Mouse (Mus musculus) layer of hippocampus, adult 9-10 months (tissue): ENCODE data around the gene Gpr155.

ENCODE experiments used
- DNase-seq: peaks from one replicate; pipeline ENCODE4 v3.0.0; 2022; ENCODE audit warnings: low spot score

Gene Gpr155

DNA sequence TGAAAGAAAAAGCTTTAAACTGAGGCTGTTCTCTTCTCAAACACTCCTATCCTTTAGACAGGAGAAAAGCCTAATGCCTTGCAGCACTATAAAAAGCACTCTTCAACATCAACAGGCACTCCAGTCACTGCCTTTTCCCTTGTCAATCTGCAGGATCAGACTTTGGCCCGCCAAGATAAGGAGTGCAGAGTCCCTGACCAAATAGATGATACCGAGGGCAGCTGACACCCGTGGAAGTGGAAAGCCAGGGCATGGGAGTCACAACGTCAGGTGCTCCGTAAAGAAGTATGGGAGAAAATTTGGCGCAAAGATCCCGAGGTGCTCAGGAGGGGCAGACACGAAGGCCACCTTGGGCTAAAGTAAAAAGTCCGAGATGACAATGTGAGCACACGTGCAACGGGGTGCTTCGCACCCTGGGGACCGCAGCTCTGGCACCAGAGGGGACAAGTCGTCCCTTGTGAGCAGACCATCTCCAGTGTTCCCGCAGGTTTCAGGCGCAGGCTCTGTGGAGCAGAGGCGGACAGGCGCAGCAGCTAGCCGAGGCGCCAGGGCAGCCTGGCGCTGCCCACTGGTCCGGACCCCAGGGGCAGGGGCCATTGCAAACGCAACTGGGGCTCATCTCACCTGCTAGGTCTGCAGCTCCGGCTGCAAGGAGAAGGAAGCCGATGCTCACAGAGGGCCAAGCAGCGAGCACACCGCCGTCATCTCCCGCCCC, 574 bp downstream of the Gpr155 start:
- DNase-seq: no peak

DNA sequence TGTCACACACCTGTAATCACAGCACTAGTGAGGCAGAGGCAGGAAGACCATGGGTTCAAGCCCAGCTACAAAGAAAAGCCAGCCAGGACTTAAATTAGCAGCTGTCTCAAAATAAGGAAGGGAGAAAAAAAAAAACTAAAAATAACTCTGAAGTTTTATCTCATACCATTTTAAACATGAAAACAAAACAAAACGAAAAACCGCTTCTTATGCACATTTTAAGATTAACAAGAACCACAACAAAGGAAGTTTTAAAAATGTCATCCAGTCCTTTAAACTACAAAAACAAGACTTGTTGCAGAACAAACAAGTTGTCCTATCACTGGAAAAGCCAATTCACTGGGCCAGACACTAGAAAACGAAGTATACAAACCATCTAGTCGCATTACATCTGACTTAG, 1.2 kb downstream of the Gpr155 start:
- DNase-seq: no peak

DNA sequence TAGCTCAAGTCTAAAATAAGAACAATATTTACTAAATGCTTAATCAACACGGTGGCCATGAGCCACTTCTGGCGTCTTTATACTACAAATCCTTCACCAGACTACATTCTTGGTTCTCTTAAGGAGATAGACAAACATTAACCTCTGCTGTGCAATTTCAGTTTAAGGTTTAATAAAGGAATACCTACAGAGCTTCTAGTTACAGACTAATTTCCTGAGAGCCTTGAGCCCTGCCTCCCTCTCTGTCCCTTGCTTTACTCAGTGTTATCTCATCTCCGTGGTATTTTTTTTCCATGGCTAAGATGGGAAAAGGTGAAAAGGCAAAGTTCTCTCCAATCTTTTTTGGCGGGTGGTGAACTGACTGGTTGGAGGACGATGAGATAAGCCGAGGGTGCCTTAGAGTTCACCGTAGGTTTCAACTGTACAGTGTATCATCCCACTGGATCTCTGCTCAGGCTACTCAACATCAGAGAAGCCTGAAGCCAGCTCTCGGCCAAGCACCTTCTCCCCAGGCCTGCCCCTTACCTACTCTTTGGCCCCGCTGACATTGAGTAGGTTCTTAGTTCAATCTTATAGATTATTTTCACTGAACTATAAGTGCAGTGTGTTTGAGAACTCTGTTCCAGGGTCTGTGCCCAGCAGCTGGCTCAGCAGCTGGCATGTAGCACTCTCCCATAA, 5.9 kb downstream of the Gpr155 start:
- no peak for DNase-seq

DNA sequence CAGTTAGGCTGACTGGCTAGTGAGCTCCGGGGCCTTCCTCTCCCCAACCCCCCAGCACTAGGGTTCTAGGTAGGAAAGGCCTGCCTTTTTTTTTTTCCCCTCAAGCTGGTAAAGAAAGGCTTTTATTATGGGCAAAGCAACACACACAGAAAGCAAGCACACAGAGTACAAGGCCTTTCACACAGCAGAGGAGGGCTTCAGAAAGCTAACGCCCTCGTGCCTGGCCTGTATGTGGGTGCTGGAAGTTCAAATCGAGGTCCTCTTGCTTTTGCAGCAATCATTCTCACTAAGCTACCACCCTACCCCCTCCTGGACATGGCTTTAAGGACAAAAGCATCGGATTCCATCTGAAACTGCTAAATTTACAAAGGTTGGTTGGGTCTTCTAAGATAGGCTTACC, 6.7 kb downstream of the Gpr155 start:
- DNase-seq: no peak

DNA sequence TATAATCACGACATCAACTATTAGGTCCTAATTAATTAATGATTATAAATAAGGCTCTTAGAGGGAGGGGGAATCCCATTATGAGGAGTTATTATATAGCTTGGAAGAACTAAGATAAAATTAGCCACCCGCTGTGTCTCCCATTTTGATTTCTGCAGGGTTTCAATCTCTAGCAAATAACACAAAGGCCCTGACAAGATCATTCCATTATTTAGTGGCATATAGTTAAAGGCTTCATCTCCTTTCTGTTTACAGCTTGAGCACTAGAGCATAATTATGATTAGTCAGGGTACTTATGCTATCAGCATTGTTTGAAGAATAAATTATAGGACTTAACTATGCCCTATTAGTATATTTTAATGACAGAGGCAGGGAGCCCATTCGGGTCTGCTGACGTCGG, 8.0 kb downstream of the Gpr155 start:
- no peak for DNase-seq

DNA sequence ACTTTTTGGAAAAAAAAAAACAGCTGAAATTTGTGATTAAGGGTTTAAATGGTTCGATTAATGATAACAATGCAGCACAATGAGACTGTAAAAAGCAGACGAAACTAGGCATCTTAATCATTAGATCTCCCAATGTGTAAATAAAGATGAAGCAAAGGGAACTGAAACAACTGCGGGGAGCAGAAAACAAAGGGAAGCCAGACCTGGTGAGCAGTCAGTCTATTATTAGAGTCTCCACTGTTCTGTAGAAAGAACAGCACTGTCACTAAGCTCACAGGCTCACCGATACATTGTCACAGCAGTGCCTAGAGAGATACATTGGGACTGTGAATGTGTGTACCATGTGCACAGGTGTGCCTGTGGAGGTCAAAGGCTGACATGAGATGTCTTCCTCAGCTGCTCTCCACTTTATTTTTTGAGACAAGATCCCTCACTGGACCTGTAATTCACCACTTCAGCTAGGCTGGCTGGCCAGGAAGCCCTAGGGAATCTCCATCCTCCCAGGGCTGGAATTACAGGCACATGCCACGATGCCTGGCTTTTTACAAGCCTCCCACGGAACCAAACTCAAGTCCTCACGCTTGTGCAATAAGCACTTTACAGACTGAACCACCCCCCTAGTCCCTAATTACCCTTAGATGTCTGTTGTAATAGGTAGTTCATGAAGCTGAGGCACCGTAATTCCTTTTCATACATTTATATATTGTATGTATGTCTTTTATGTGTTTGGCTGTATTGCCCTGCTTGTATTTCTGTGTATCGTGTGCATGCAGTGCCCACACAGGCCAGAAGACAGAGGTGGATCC, 14.6 kb downstream of the Gpr155 start:
- DNase-seq: no peak

DNA sequence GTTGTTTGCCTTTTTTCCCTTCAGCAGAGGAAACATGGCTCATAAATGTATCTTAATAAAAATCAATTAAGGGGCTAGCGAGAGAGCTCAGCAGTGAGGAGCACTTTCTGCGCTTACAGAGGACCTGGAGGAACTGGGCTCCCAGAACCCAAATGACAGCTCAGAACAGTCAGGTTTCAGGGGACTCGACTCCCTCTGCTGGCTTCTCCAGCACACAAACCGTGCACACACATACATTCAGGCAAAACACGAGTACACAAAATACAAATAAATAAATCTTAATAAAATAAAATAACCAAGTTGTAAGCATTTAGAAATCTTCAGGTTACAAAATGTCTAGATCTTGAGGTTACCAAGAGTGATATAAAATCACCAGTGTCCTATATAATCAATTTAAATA, 22.9 kb downstream of the Gpr155 start:
- no peak for DNase-seq

DNA sequence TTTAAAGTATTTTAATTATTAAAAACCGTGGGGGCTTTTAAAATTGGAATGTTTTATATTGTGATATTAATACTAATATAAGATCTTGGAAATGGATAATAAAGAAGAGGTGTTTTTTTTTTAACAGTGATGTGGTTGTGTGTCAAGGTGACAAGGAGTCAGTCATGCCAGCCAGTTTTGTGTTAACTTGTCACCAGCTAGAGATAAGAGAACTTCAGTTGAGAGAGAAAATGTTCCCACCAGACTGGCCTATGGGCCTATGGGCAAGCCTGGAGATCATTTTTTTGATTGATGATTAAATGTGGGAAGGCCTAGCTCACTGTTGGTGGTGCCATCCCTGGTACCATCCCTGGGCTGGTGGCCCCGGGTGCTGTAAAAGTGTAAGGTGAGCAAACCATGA, 25.8 kb downstream of the Gpr155 start:
- DNase-seq: no peak

DNA sequence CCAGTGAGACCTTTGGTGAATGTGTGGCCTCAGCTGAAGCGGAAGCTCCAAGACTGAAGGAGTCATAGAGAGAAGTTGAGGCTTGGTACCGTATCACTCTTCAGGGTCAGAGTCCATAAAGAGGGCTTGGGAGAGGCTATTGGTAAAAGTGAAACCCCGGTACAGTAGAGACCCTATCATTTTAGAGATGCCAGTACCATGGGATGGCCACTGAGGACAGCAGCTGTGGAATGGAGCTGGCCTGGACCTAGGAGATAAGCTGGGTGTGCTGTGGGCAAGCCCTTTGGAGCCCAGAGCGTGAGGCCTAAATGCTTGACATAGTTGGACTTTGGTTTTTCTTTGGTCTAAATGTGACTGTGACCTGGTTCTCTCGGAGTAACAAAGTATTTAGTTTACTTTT, 26.4 kb downstream of the Gpr155 start:
- no peak for DNase-seq

DNA sequence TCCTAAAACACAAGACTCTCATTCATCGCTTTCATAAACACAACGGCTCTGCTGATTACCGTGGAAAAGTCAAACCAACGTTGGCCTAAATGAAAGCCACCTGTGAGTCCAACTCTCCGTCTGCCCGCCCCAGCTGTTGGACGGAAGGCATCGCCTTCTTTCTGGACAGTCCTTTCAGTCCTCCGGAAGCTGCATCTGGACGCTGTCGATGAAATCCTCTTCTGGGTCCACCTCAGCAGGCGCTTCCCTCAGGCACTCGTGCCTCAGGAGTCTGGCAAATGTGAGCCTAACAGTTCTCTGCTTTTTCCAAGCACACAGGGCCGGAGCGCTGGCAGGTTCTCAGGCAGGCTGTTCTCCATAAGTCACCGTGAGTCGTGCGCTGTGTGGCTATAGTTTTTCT, 29.4 kb downstream of the Gpr155 start:
- no peak for DNase-seq

DNA sequence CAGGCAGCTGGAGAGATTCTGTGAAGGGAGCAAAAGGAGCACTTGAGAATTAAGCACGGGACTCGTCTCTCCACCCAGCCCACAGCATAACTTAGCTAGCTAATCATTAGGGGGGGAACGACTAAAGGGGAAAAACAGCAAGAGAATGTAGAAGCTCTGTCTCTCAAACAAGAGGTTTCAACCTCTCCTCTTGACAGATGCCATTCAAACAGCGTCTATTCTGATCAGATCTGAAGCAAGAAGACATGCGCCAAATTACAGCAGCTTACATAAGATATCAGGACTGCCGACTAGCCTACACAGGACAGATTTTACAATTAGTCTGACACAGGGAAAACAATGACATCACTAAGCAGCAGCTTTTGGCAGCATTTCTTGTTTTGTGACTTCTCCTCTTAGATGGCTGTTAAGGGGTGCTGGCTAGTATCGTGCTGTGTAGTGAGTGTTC, 34.4 kb downstream of the Gpr155 start:
- no peak for DNase-seq

DNA sequence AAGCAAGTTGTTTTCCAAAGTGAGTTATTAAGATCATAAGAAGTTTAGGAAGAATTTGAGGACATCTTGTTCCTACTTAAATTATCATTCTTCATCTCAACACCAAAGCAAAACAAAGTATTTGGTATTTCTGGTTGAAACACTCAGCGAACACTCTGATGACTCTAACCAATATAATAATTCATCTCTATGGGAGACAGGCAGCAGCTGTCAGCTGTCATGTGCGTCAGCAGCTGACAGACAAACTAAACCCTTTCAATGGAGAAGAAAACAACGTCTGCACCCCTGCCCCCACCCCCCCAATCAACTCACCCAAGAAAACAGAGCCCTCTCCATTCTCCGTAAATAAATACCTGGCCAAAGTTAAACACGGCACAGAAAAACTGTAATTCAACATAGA, 34.9 kb downstream of the Gpr155 start:
- DNase-seq: no peak

DNA sequence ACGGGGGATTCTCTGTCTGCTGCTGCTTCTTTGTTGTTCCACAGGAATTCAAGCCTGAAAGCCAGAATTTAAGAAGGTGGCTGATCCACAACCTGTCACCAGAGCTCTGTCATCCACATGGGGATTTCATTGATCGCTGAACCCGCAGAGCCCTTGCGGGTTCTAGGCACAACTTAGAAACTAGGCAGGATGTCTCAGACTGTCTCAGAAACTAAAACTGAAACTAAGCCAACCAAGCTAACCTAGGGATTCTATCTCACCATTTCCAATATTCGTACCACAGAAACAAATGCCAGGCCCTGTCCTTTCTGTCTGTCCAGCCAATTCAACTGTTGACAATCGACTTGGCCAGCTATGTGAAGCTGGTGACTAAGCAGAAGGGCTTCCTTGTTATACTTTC, 38.2 kb downstream of the Gpr155 start:
- no peak for DNase-seq

DNA sequence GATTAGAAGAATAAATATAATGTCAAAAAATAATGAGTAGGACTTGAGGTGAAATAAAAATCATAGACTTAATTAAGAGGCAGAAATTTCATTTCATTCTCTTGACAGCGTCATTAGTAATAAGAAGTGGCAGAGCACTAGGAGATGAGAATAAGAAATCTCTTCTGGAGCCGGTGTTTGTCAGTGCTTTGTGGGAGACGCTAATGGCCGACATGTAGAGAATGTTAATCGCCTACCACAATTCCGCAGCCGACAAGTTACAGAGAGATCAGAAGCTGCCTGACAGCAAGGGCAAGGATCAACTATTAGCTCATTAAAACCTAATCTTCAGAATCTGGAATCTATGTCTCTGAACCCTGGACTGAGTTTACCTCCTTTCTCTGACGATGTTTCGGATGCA, 38.6 kb downstream of the Gpr155 start:
- DNase-seq: no peak

DNA sequence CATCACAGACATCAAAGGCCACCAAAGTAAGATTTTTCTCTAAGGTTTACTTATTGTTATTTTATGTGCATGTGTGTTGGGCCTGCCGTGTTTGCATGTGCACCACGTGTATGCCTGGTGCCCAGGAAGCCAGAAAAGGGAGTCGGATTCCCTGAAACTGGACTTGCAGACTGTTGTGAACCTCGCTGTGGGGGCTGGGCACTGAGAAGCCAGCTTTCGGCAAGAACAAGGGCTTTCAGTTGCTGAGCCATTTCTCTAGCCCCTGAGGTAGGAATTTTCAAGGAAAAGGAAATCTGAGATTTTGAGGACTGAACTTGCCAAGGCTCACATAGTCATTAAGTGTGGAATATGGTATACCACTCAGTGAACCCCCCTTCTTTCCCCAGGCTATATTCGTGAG, 39.2 kb downstream of the Gpr155 start:
- no peak for DNase-seq

DNA sequence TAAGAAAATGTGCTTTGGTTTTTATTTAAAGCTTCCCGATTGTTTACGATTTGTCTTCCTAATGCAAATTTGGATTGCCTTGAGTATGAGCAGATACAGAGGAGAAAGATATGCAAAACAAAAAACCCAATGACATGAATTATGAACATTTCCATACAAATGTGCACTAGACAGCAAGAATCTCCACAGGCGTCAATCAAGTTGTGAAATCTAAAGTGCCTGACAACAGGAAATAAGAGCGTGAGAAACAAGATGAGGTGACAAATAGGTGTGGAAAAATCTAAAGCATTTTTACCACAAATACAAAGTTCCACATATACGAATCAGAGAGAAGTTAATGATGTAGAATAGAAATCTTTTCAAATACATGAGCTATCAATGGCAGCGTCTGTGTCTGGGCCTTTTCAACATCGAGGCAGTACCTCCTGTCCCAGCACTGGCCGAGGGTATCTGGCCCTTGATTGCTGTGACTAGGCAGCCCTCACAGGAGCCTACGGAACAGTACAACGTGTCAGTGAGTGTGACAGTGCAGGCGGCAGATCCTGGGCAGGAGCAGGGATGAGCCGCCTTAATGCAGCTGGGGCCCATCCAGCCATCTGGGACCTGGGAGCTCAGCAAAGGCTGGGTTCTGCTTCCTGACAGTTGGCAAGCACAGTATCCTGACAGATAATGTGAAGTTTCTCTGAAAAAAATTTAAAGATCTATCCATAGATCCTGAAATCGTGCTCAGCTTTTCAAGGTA, 39.9 kb downstream of the Gpr155 start:
- DNase-seq: no peak

DNA sequence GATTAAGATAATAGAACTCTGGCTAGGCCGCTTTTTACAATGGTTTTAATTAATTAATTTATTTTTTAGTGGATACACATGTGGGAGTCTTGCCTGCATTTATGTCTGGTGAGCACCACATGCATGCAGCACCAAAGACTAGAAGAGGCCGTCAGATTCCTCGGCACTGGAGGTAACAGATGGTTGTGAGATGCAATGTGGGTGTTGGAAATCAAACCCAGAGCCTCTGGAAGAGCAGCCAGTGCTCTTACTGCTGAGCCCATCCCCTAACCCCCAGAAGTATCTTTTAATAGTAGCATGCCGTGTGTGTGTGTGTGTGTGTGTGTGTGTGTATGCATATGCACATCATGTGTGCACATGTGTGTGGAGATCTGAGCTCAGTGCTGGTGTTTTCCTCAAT, 41.2 kb downstream of the Gpr155 start:
- no peak for DNase-seq

DNA sequence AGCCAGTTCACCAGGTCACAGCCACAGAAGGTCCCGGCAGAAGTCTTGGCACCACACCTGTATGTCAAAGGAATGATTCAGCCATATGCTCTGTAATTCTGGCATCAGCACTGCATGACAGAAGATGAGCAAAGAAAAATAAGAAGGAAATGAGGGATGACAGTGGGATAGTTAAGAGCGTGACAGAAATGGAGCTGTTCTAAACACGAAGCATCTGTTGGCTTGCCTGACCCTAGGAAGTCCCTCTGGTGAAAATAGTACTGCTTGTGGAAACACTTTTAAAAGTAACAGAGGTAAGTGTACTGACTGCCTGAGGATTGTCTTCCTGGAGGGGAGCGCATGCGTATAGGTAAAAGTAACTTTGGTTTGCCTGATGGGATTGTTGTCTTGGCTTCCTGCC, 42.7 kb downstream of the Gpr155 start:
- no peak for DNase-seq

DNA sequence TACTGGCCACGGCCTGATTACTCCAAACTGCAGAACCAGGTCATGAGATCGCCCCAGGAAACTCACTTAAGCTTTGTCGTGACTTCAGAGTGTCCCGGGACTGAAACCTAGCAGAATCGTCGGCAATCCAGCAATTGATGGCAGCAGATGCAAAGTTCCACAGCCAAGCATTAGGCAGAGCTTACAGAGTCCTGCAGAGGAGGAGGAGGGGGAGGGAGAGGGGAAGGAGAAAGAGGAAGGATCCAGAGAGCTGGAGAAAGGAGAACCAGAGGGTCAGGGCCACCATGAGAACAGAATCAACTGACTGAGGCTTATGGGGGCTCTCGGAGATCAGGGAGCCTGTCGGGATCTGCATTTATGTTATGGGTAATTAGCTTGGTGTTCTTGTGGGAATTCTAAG, 48.0 kb downstream of the Gpr155 start:
- DNase-seq: no peak

DNA sequence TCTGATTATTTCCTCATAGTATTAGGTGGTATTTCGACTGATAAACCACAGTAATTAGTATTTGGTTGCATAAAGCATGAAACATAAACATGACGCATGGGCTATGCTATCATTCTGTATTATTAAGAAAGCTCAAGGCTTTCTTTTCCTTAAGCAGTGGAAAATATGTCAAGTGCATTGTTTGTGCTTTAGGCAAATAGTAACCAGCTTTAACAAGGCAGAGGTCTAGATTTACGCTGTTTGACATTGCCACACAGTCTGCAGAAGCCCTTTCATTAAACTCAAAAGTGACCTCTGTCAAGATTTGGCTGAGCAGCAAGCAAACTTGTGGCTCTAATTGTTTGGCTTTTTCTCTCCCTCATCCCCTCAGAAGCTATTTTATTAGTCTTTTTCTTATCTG, 50.4 kb downstream of the Gpr155 start:
- DNase-seq: no peak

DNA sequence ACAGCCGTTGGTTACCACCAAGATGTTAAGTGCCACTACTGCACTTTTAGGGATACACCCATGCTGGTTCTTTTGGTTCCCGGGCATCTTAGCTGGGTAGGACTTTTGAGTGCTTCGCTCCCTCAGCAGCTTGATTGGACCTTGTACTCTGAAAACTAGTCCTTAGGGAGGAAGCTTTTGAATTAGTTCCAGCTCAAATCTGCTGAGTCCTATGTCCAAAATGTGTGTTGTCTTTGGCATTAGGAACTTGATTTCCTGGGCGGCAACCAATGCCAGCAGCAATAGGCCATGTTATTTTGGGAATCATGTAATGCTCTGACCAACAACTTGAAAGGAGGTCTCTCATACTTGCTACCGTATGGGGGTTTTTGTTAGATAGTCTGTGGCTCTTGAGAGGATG, 60.5 kb downstream of the Gpr155 start:
- no peak for DNase-seq

DNA sequence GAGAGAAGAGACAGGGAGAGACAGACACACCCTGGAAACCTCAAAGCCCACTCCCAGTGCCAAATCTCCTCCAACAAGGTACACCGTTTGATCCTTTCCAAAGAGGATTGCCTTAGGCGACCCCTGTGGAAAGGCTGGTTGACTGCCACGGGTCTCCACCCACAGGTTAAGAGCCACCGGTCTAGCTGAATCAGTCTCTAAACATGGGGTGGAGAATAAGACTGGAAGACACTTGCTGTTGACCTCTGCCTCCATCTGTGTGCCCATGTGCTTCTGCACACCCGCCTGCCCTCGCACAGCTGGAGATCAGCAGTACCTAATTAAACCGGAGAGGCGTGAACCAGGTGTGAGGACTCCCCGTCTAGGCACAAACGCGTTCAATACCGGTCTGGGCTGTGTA, 63.4 kb downstream of the Gpr155 start:
- DNase-seq: no peak

DNA sequence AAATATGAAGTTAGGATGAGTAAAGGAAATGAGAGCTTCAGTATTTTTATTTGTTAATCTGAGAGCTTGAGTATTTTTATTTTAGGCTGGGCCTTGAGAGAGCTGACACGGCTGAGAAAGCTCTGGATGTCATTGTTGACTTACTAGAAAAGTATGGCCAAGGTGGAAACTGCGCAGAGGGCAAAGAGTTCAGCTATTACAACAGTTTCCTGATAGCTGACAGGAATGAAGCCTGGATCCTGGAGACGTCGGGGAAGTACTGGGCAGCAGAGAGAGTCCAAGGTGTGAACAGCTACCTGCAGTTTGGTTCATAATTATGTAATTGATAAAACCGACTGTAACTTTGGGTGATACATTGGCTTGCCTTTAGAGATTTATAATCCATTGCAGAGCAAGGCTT, 67.2 kb downstream of the Gpr155 start:
- DNase-seq: no peak
